Mouse (Mus musculus) G1E (cell line): ENCODE results near the gene Pcolce.

Experiments used
- CTCF ChIP-seq: IDR thresholded peaks from 2 replicates; pipeline ENCODE4 v1.5.1; 2012; ENCODE audit warnings: low read depth, low read length, inconsistent platforms, mixed read lengths
- GATA1 ChIP-seq: IDR thresholded peaks from 2 replicates; pipeline ENCODE4 v1.6.1; 2012; ENCODE audit warnings: borderline replicate concordance, low read length, inconsistent platforms, mixed read lengths
- POLR2AphosphoS5 ChIP-seq: IDR thresholded peaks from 2 replicates; pipeline ENCODE4 v1.6.1; 2012; ENCODE audit warnings: low read depth, low read length, inconsistent platforms; ENCODE audit not compliant: insufficient replicate concordance
- TAL1 ChIP-seq: conservative IDR thresholded peaks from 2 replicates; pipeline ENCODE4 v1.6.1; 2012; ENCODE audit warnings: low read depth, low read length, inconsistent platforms, mixed read lengths

DNA sequence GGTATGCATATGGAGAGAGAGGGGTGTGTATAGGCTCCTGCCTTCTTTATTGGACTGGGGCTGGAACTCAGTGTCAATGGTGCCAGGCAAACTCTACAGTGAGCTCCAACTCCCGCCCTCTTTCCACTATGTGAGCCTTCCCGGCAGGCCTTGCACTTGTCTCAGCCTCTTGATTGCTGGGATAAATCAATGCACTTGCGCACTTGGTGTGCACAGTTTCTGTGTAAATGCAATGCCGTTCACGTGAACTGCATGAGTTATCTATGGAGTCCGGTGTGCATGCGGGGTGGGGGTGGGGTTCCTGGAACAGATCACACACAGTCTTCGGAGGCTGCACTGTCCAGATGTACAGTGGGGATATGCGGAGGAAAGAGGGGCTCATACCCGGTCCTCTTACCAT, 39.8 kb upstream of the Pcolce start:
- no peak for TF ChIP-seq CTCF
- no peak for TF ChIP-seq POLR2AphosphoS5
- no peak for TF ChIP-seq GATA1
- no peak for TF ChIP-seq TAL1
